Mouse (Mus musculus) C2C12 (cell line): ENCODE data around the gene Krt33b. TPM values are rescaled to one million over a fixed set of nuclear protein-coding genes. Genes with fewer than 3 reads are reported as not detected.
A peak's percentile ranks its signal among the peaks of the same experiment; 100 is the strongest.

Experiments used
- H3K27me3 ChIP-seq: one replicate; pipeline ENCODE4 v1.6.1; 2011; ENCODE audit not compliant: control insufficient read depth, insufficient read depth, insufficient read length
- H3K36me3 ChIP-seq: one replicate; pipeline ENCODE4 v1.6.1; 2011; ENCODE audit not compliant: control insufficient read depth, insufficient read depth
- H3K4me3 ChIP-seq: one replicate; pipeline ENCODE4 v1.5.1; 2011; ENCODE audit warnings: mild to moderate bottlenecking, control low read depth; ENCODE audit not compliant: poor library complexity, insufficient read depth, severe bottlenecking
- H3K79me2 ChIP-seq: one replicate; pipeline ENCODE4 v1.6.1; 2011; ENCODE audit not compliant: control insufficient read depth, insufficient read depth
- H3K79me3 ChIP-seq: one replicate; pipeline ENCODE4 v1.6.1; 2011; ENCODE audit warnings: low read depth, control low read depth
- H3ac ChIP-seq: one replicate; pipeline ENCODE3; 2011; ENCODE audit warnings: low read depth; ENCODE audit not compliant: control insufficient read depth, insufficient read length
- CEBPB ChIP-seq: IDR thresholded peaks from one replicate; pipeline ENCODE4 v1.6.1; 2011; ENCODE audit warnings: low read depth, mild to moderate bottlenecking, control low read depth, moderate library complexity
- CTCF ChIP-seq: IDR thresholded peaks from one replicate; pipeline ENCODE4 v1.5.1; 2011; ENCODE audit not compliant: control insufficient read depth, insufficient read depth, insufficient read length
- FOSL1 ChIP-seq: IDR thresholded peaks from one replicate; pipeline ENCODE4 v1.8.0; 2011; ENCODE audit warnings: mild to moderate bottlenecking, low read length; ENCODE audit not compliant: poor library complexity, insufficient read depth, severe bottlenecking
- MAX ChIP-seq: IDR thresholded peaks from one replicate; pipeline ENCODE4 v1.6.1; 2011; ENCODE audit warnings: mild to moderate bottlenecking, control low read depth
- MYOD1 ChIP-seq: IDR thresholded peaks from one replicate; pipeline ENCODE4 v1.6.1; 2011; ENCODE audit warnings: low read depth; ENCODE audit not compliant: control insufficient read depth, insufficient read length
- MYOG ChIP-seq: IDR thresholded peaks from one replicate; pipeline ENCODE4 v1.6.1; 2011; ENCODE audit not compliant: control insufficient read depth, insufficient read length; ENCODE audit errors: extremely low read depth
- USF1 ChIP-seq: IDR thresholded peaks from one replicate; pipeline ENCODE4 v1.6.1; 2011; ENCODE audit warnings: low read depth, mild to moderate bottlenecking, control low read depth, moderate library complexity
- polyA plus RNA-seq: library from polyadenylated mRNA; unstranded; fragments of >200 nt; fragmentation: generic; extraction: Trizol; gene quantifications from one replicate; pipeline ENCODE4 v1.2.1, GENCODE M21; 2012; ENCODE audit warnings: missing spikeins

Gene Krt33b
- polyA plus RNA-seq, 1 experiment: not detected

DNA sequence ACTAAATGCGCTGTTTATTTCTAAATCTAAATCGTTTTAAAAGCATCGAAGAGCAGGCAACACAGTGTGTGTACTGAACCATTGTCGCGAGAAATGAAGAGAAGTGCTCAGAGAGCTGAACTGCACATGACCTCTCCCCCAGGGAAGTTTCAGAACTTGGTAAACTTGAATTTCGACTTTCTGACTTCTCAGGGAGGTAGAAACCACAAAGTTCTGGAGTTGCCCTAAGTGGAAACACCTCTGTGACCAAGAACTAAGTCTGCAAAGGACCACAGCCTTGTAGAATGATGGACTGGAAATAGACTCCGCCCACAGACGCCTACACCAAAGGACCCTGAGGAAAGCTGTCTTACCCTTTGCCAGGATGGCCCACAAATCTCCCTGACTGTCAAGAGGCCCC lies 23.8 kb downstream of the Krt33b start:
- no peak for TF ChIP-seq CTCF
- no peak for TF ChIP-seq MYOG
- no peak for TF ChIP-seq MYOD1
- TF ChIP-seq FOSL1: no peak
- no peak for TF ChIP-seq CEBPB
- no peak for TF ChIP-seq MAX
- TF ChIP-seq USF1: no peak
- no peak overlapping the region for H3K4me3 ChIP-seq
- no peaks in the 10 kb centered on the region for H3K36me3 ChIP-seq
- no peaks in the 10 kb centered on the region for H3K27me3 ChIP-seq
- H3K79me3 ChIP-seq: no peaks in the 10 kb centered on the region
- no peak overlapping the region for H3ac ChIP-seq
- no peaks in the 10 kb centered on the region for H3K79me2 ChIP-seq

DNA sequence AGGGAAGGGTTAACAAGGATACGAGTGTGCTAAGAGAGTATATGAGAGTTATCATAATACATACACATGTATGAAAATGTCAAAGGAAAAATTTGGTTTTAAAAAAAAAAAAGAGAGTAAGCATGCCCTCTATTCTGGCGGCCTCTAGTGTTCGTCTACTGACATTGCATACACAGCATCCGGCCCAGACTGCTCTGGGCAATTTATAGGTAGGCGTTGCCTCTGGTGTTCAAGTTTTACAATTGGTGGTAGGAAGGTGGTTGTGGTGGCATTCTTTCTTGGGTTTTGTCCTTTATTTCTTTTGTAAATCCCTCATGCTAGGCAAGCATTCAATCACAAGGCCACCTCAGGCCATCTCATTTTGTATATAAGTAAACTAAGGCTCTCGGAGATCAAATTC lies 24.8 kb downstream of the Krt33b start:
- Histone ChIP-seq H3K36me3 (no peaks in the 10 kb centered on the region), H3K79me2 (no peaks in the 10 kb centered on the region), H3ac (no peak overlapping the region), H3K4me3 (no peak overlapping the region), H3K79me3 (no peaks in the 10 kb centered on the region), H3K27me3 (no peaks in the 10 kb centered on the region)
- TF ChIP-seq CEBPB (no peak), USF1 (no peak), CTCF (peak; percentile 23), MYOG (no peak), MYOD1 (no peak), MAX (no peak), FOSL1 (no peak)

DNA sequence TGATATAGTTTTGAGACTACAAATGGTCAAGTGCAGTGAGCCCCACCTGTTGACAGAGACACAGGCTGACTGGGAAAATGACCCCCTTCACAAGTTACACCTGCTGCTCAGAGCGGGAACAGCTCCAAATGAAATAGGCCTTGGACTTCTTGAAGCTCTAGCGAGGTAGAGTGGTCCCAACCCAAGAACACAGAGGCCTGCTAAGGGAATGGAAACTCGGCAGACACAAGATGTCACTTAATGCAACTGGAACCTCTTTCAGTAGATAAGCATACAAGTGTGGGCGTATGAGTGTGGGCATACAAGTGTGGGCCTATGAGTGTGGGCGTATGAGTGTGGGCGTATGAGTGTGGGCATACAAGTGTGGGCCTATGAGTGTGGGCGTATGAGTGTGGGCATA lies 30.6 kb downstream of the Krt33b start:
- Histone ChIP-seq H3ac (no peak overlapping the region), H3K79me3 (no peaks in the 10 kb centered on the region), H3K27me3 (peaks cover 10% of the 10 kb centered on the region), H3K4me3 (no peak overlapping the region), H3K79me2 (no peaks in the 10 kb centered on the region), H3K36me3 (no peaks in the 10 kb centered on the region)
- TF ChIP-seq USF1 (no peak), CEBPB (no peak), MYOD1 (no peak), MAX (no peak), FOSL1 (no peak), CTCF (no peak), MYOG (no peak)

DNA sequence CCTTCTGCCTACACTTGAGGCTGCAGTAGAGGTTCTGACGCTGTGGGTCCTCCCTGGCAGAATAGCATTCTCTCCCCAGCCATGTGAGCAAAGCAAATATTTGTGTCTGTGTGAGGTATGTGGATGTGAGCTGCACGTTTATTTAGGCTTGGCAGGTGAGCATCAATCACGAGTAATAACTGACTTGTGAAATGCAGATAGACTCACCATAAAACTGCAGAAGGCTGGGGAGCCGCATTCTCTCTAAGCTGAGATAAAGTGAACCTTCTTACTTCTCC lies 35.3 kb downstream of the Krt33b start:
- no peak overlapping the region for H3K4me3 ChIP-seq
- no peaks in the 10 kb centered on the region for H3K79me2 ChIP-seq
- H3ac ChIP-seq: no peak overlapping the region
- no peaks in the 10 kb centered on the region for H3K36me3 ChIP-seq
- H3K79me3 ChIP-seq: no peaks in the 10 kb centered on the region
- peaks cover 23% of the 10 kb centered on the region for H3K27me3 ChIP-seq
- no peak for TF ChIP-seq CEBPB
- no peak for TF ChIP-seq USF1
- TF ChIP-seq MYOD1: no peak
- TF ChIP-seq MYOG: no peak
- TF ChIP-seq MAX: no peak
- no peak for TF ChIP-seq CTCF
- TF ChIP-seq FOSL1: no peak

DNA sequence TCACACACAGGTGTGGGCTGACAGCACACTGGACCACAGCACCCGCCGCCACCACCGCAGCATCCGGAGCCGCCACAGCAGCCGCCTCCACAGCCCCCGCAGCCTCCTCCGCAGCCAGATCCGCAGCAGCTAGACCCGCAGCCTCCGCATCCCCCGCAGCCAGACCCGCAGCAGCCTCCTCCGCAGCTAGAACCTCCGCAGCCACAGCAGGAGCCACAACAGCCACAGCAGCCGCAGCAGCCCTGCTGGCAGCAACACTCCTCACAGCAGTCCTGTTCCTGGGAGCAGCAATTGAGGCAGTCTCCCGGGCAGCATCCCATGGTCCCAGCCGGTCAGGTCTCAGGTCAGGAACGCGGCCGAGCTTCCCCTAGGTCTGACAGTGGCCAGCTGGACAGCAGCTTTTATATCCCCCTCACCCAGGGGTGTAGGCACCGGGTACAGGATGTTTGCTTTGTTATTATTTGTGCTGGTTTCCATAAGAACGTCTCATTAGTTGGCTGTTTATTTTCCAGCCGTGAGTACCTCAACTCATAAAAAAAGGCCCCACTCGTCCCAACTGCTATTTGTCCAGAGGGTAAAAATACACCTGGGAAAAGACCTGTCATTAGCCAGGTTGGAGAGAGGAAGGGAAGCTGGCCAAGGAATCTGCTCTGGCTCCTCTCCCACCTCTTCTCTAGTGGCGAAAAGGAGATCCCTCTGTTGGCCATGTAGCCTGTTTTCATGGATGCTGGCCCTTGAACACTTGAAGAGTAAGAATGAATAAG lies 35.9 kb downstream of the Krt33b start, which contains the start of gene Krtap17-1:
Krtap17-1 (minus strand) TSS at position 375 of the 764 bp plus-strand sequence.
- H3K79me3 ChIP-seq: no peaks in the 10 kb centered on the region
- no peak for TF ChIP-seq FOSL1
- TF ChIP-seq CEBPB: no peak
- no peak for TF ChIP-seq MYOD1
- no peak for TF ChIP-seq CTCF
- no peak for TF ChIP-seq USF1
- no peak for TF ChIP-seq MYOG
- no peaks in the 10 kb centered on the region for H3K79me2 ChIP-seq
- H3ac ChIP-seq: no peak within 1 kb of the TSS
- H3K4me3 ChIP-seq: no peak within 1 kb of the TSS
- peaks cover 23% of the 10 kb centered on the region for H3K27me3 ChIP-seq
- no peaks in the 10 kb centered on the region for H3K36me3 ChIP-seq
